Mouse (Mus musculus) E14TG2a.4 (cell line): ENCODE data around the gene Nfib.

Source experiments
- H3K27me3 ChIP-seq: 2 replicates; pipeline ENCODE4 v1.6.1; 2014; ENCODE audit warnings: low read length, control low read depth; ENCODE audit not compliant: insufficient read depth
- H3K36me3 ChIP-seq: 2 replicates; pipeline ENCODE4 v1.6.1; 2014; ENCODE audit warnings: low read length, control low read depth; ENCODE audit not compliant: insufficient read depth
- H3K4me1 ChIP-seq: replicated peaks from 2 replicates; pipeline ENCODE4 v1.6.1; 2014; ENCODE audit warnings: low read depth, low read length, control low read depth
- H3K4me3 ChIP-seq: replicated peaks from 2 replicates; pipeline ENCODE4 v1.5.1; 2014; ENCODE audit warnings: mild to moderate bottlenecking, low read length
- H3K9me3 ChIP-seq: 2 replicates; pipeline ENCODE4 v1.6.1; 2014; ENCODE audit warnings: low read length, control low read depth
- CTCF ChIP-seq: conservative IDR thresholded peaks from 2 replicates; pipeline ENCODE4 v1.5.1; 2014; ENCODE audit warnings: low read length
- NANOG ChIP-seq: IDR thresholded peaks from 2 replicates; pipeline ENCODE4 v1.6.1; 2014; ENCODE audit warnings: borderline replicate concordance, low read length, mixed read lengths
- POU5F1 ChIP-seq: IDR thresholded peaks from 2 replicates; pipeline ENCODE4 v1.6.1; 2014; ENCODE audit warnings: low read length, borderline replicate concordance

Nfib gene

GRCm38 (mm10) chr4:82667271-82667872, 38.2 kb downstream of the Nfib start:
- H3K27me3 ChIP-seq, result no peaks in the 10 kb centered on the region

GRCm38 (mm10) chr4:82664436-82664835, 41.1 kb downstream of the Nfib start:
- H3K36me3 ChIP-seq, result no peaks in the 10 kb centered on the region
- no peaks in the 10 kb centered on the region for H3K27me3 ChIP-seq
- H3K9me3 ChIP-seq, result no peaks in the 10 kb centered on the region
- H3K4me1 ChIP-seq, result no peaks in the 10 kb centered on the region
- TF ChIP-seq NANOG (no peak), POU5F1 (no peak), CTCF (no peak)
- no peak overlapping the region for H3K4me3 ChIP-seq

More at GRCm38 (mm10) chr4:82667271-82667872, 38.2 kb downstream of the Nfib start:
- H3K4me1 ChIP-seq, result no peaks in the 10 kb centered on the region
- H3K4me3 ChIP-seq, result no peak overlapping the region
- TF ChIP-seq POU5F1, result no peak
- TF ChIP-seq NANOG, result no peak
- TF ChIP-seq CTCF, result no peak
- peaks cover 3% of the 10 kb centered on the region; the same call in 1 of the 2 replicates for H3K9me3 ChIP-seq
- H3K36me3 ChIP-seq, result no peaks in the 10 kb centered on the region

GRCm38 (mm10) chr4:82663749-82664381, 41.7 kb downstream of the Nfib start:
- H3K4me3 ChIP-seq, result no peak overlapping the region
- no peaks in the 10 kb centered on the region for H3K9me3 ChIP-seq
- no peaks in the 10 kb centered on the region for H3K4me1 ChIP-seq
- no peaks in the 10 kb centered on the region for H3K27me3 ChIP-seq
- no peaks in the 10 kb centered on the region for H3K36me3 ChIP-seq
- no peak for TF ChIP-seq NANOG
- TF ChIP-seq POU5F1, result no peak
- TF ChIP-seq CTCF, result no peak

GRCm38 (mm10) chr4:82662626-82663025, 42.9 kb downstream of the Nfib start:
- Histone ChIP-seq H3K4me1 (no peaks in the 10 kb centered on the region), H3K36me3 (no peaks in the 10 kb centered on the region), H3K4me3 (no peak overlapping the region), H3K27me3 (no peaks in the 10 kb centered on the region), H3K9me3 (no peaks in the 10 kb centered on the region)
- TF ChIP-seq CTCF (no peak), NANOG (no peak), POU5F1 (no peak)

GRCm38 (mm10) chr4:82662222-82662621, 43.3 kb downstream of the Nfib start:
- H3K9me3 ChIP-seq, result no peaks in the 10 kb centered on the region
- TF ChIP-seq NANOG (no peak), POU5F1 (no peak), CTCF (no peak)
- H3K4me1 ChIP-seq, result no peaks in the 10 kb centered on the region
- no peak overlapping the region for H3K4me3 ChIP-seq
- no peaks in the 10 kb centered on the region for H3K27me3 ChIP-seq
- H3K36me3 ChIP-seq, result no peaks in the 10 kb centered on the region

- no peak overlapping the region for H3K4me3 ChIP-seq
- no peaks in the 10 kb centered on the region for H3K27me3 ChIP-seq
- H3K9me3 ChIP-seq, result no peaks in the 10 kb centered on the region
- no peaks in the 10 kb centered on the region for H3K36me3 ChIP-seq
- no peak for TF ChIP-seq CTCF
- TF ChIP-seq NANOG, result no peak
- TF ChIP-seq POU5F1, result no peak
- no peaks in the 10 kb centered on the region for H3K4me1 ChIP-seq
Measured at GRCm38 (mm10) chr4:82661215-82661614, 44.3 kb downstream of the Nfib start.

- TF ChIP-seq NANOG (no peak), POU5F1 (no peak), CTCF (no peak)
- Histone ChIP-seq H3K9me3 (no peaks in the 10 kb centered on the region), H3K4me1 (no peaks in the 10 kb centered on the region), H3K27me3 (no peaks in the 10 kb centered on the region; the same call in 1 of the 2 replicates), H3K4me3 (no peak overlapping the region), H3K36me3 (no peaks in the 10 kb centered on the region)
Measured at GRCm38 (mm10) chr4:82645679-82646078, 59.9 kb downstream of the Nfib start.

GRCm38 (mm10) chr4:82644797-82645196, 60.8 kb downstream of the Nfib start:
- Histone ChIP-seq H3K9me3 (no peaks in the 10 kb centered on the region), H3K4me3 (no peak overlapping the region), H3K4me1 (no peaks in the 10 kb centered on the region), H3K36me3 (no peaks in the 10 kb centered on the region), H3K27me3 (no peaks in the 10 kb centered on the region; the same call in 1 of the 2 replicates)
- TF ChIP-seq NANOG, result no peak
- TF ChIP-seq CTCF, result no peak
- no peak for TF ChIP-seq POU5F1

- Histone ChIP-seq H3K4me3 (no peak overlapping the region), H3K36me3 (no peaks in the 10 kb centered on the region), H3K27me3 (no peaks in the 10 kb centered on the region; the same call in 1 of the 2 replicates), H3K9me3 (no peaks in the 10 kb centered on the region), H3K4me1 (no peaks in the 10 kb centered on the region)
- TF ChIP-seq POU5F1, result no peak
- no peak for TF ChIP-seq CTCF
- TF ChIP-seq NANOG, result no peak
Measured at GRCm38 (mm10) chr4:82643734-82644085, 61.8 kb downstream of the Nfib start.
